Mouse (Mus musculus) liver, postnatal 0 days (tissue): ENCODE measurements around the gene Gm13420.

ENCODE experiments used
- CTCF ChIP-seq: sonication (generic); IDR thresholded peaks from 2 replicates; pipeline ENCODE4 v1.5.1; 2016; ENCODE audit warnings: antibody characterized with exemption, low read depth
- EP300 ChIP-seq: IDR thresholded peaks from 2 replicates; pipeline ENCODE4 v1.6.1; 2016; ENCODE audit warnings: antibody characterized with exemption, low read depth, mild to moderate bottlenecking

DNA sequence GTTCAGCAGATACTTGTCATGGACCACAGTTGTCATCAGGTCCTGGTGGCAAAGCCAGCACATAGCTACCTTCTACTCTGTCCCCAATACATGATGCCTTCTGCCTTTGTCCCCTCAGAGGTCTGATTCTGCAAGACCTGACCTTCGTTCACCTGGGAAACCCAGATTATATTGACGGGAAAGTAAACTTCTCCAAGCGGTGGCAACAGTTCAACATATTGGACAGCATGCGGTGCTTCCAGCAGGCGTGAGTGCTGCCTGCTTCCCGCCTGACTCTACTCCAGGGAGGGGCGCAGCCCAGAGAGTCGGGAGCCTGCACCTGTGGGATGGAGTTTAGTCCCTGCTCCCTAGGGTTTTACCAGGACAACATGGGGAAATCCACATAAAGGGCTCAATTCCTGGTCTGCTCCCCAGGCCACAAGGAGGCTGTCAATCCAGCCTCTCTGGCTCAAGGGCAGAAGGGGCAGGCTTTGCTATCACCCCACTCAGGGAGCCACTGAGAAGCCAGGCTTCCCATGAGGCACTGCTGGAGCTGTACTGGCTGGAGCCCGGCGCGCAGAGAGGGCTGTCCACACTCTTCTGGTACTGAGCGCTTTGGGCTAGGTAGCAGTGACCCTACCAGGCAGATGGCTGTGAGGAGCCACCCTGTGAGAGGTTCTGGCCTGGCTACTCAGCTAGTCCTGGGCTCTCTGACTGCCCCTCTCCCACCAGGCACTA is 14.1 kb downstream of the Gm13420 start:
- TF ChIP-seq EP300 (no peak), CTCF (no peak)
